Mouse (Mus musculus): Measurements from ENCODE around the gene Igf2bp3. TPM values are rescaled to one million over a fixed set of nuclear protein-coding genes. Genes with fewer than 3 reads are reported as not detected.

Gene Igf2bp3
- total and polyA plus RNA-seq, 3 experiments: 18.4 to 35.6 (median 22.0) TPM

GRCm38 (mm10) chr6:49259711-49260110 is 45.0 kb upstream of the Igf2bp3 start:
- TF ChIP-seq MAZ (IDR thresholded peaks at IDR 0.05; ENCODE audit: low read depth, low read length) (no peak), PAX5 (IDR thresholded peaks at IDR 0.05; ENCODE audit: low read length) (no peak), USF2 (conservative IDR thresholded peaks at IDR 0.05; ENCODE audit: low read depth, low read length) (no peak), POLR2AphosphoS2 (IDR thresholded peaks at IDR 0.05; ENCODE audit: low read depth, low read length) (no peak), RCOR1 (conservative IDR thresholded peaks at IDR 0.05; ENCODE audit: low read depth, low read length) (no peak), IRF4 (IDR thresholded peaks at IDR 0.05; ENCODE audit: low read depth, low read length) (no peak), NRF1 (IDR thresholded peaks at IDR 0.05; ENCODE audit: low read depth, low read length) (no peak), TCF12 (IDR thresholded peaks at IDR 0.05; ENCODE audit: low read depth, low read length) (no peak), NELFE (IDR thresholded peaks at IDR 0.05; ENCODE audit: low read depth, low read length) (no peak), JUN (IDR thresholded peaks at IDR 0.05; ENCODE audit: insufficient read depth, low read depth, low read length) (no peak), CHD2 (IDR thresholded peaks at IDR 0.05; ENCODE audit: low read length) (no peak), CHD1 (IDR thresholded peaks at IDR 0.05; ENCODE audit: low read depth, low read length) (no peak), E2F4 (IDR thresholded peaks at IDR 0.05; ENCODE audit: insufficient replicate concordance, low read depth, low read length) (no peak), SMC3 (IDR thresholded peaks at IDR 0.05; ENCODE audit: low read depth, low read length) (no peak), BHLHE40 (IDR thresholded peaks at IDR 0.05; ENCODE audit: low read depth, low read length) (no peak), ELF1 (IDR thresholded peaks at IDR 0.05; ENCODE audit: low read depth, low read length) (no peak), ETS1 (conservative IDR thresholded peaks at IDR 0.05; ENCODE audit: low read depth, low read length) (no peak), KAT2A (IDR thresholded peaks at IDR 0.05; ENCODE audit: insufficient replicate concordance, low read length) (no peak), UBTF (IDR thresholded peaks at IDR 0.05; ENCODE audit: low read depth, low read length) (no peak), ZMIZ1 (IDR thresholded peaks at IDR 0.05; ENCODE audit: low read depth, low read length) (no peak)
- Histone ChIP-seq H3K4me1 (ENCODE audit: control insufficient read depth in 1 of 2, insufficient read depth in 2 of 2) (peaks cover 5 to 55% of the 10 kb centered on the region in 2 experiments; a peak in 3 of 4 replicates), H3K4me3 (replicated peaks in 1 of 3; ENCODE audit: low read depth in 2 of 3, low read length in 2 of 3, poor library complexity in 1 of 3) (no peak overlapping the region), H3K4me2 (ENCODE audit: insufficient read depth, low read depth, poor library complexity, severe bottlenecking) (no peak overlapping the region), H3K36me3 (replicated peaks in 1 of 2; ENCODE audit: control insufficient read depth in 1 of 2, insufficient read depth in 1 of 2, low read length in 1 of 2) (peaks cover 0 to 14% of the 10 kb centered on the region in 2 experiments), H3K79me2 (replicated peaks; ENCODE audit: control insufficient read depth, extremely low read depth, insufficient read depth, poor library complexity, severe bottlenecking) (peaks cover 70% of the 10 kb centered on the region), H3K27me3 (replicated peaks) (no peaks in the 10 kb centered on the region), H3K9me3 (replicated peaks; ENCODE audit: low read length) (no peaks in the 10 kb centered on the region), H3K27ac (ENCODE audit: insufficient read depth, low read depth) (no peak overlapping the region), H3K9ac (ENCODE audit: insufficient read depth, low read depth) (no peak overlapping the region)
- dilution Hi-C loops (cut with MboI; ENCODE audit: extremely low pct_ligation_motif_present, extremely low pct_unique_long_range_greater_than_20kb, low sequenced_read_pairs) (no loop called here), in situ Hi-C loops (cut with MboI; ENCODE audit: low pct_ligation_motif_present, low pct_unique_long_range_greater_than_20kb, low sequenced_read_pairs) (loop anchor here (10.0 kb wide), 2 partner anchors 55 to 135 kb away; partner anchors contain the start of gene Stk31)
- DNase-seq (ENCODE audit: extremely low read depth): no peak

- in situ Hi-C loops (cut with MboI; ENCODE audit: low pct_ligation_motif_present, low pct_unique_long_range_greater_than_20kb, low sequenced_read_pairs) (loop anchor here (10.0 kb wide), 2 partner anchors 53 to 137 kb away; partner anchors contain the start of gene Stk31), dilution Hi-C loops (cut with MboI; ENCODE audit: extremely low pct_ligation_motif_present, extremely low pct_unique_long_range_greater_than_20kb, low sequenced_read_pairs) (no loop called here)
- H3K27ac ChIP-seq (ENCODE audit: insufficient read depth, low read depth): no peak overlapping the region
- DNase-seq (ENCODE audit: extremely low read depth): no peak
- peaks cover 0 to 17% of the 10 kb centered on the region in 2 experiments for H3K36me3 ChIP-seq (replicated peaks in 1 of 2; ENCODE audit: control insufficient read depth in 1 of 2, insufficient read depth in 1 of 2, low read length in 1 of 2)
- TF ChIP-seq BHLHE40 (IDR thresholded peaks at IDR 0.05; ENCODE audit: low read depth, low read length) (no peak), MAX (IDR thresholded peaks at IDR 0.05; ENCODE audit: low read length) (no peak), TCF12 (IDR thresholded peaks at IDR 0.05; ENCODE audit: low read depth, low read length) (no peak), JUN (IDR thresholded peaks at IDR 0.05; ENCODE audit: insufficient read depth, low read depth, low read length) (no peak), ZKSCAN1 (IDR thresholded peaks at IDR 0.05; ENCODE audit: borderline replicate concordance, low read depth, low read length) (no peak), ELF1 (IDR thresholded peaks at IDR 0.05; ENCODE audit: low read depth, low read length) (no peak), ZC3H11A (IDR thresholded peaks at IDR 0.05; ENCODE audit: low read depth, low read length) (no peak), MEF2A (IDR thresholded peaks at IDR 0.05; ENCODE audit: borderline replicate concordance, low read depth, low read length) (no peak), RAD21 (IDR thresholded peaks at IDR 0.05; ENCODE audit: low read depth, low read length) (no peak), MYC (IDR thresholded peaks at IDR 0.05; ENCODE audit: low read depth, low read length) (no peak), RCOR1 (conservative IDR thresholded peaks at IDR 0.05; ENCODE audit: low read depth, low read length) (no peak), MAFK (IDR thresholded peaks at IDR 0.05; ENCODE audit: insufficient replicate concordance, low read length) (no peak), USF2 (conservative IDR thresholded peaks at IDR 0.05; ENCODE audit: low read depth, low read length) (no peak), UBTF (IDR thresholded peaks at IDR 0.05; ENCODE audit: low read depth, low read length) (no peak), JUND (conservative IDR thresholded peaks at IDR 0.05; ENCODE audit: low read depth, low read length) (no peak), CHD1 (IDR thresholded peaks at IDR 0.05; ENCODE audit: low read depth, low read length) (no peak), TBP (conservative IDR thresholded peaks at IDR 0.05; ENCODE audit: low read depth, low read length) (no peak), HCFC1 (IDR thresholded peaks at IDR 0.05; ENCODE audit: low read depth, low read length) (no peak)
- no peaks in the 10 kb centered on the region for H3K27me3 ChIP-seq (replicated peaks)
- H3K9me3 ChIP-seq (replicated peaks; ENCODE audit: low read length): no peaks in the 10 kb centered on the region
- peaks cover 76% of the 10 kb centered on the region for H3K79me2 ChIP-seq (replicated peaks; ENCODE audit: control insufficient read depth, extremely low read depth, insufficient read depth, poor library complexity, severe bottlenecking)
- no peak overlapping the region for H3K4me3 ChIP-seq (replicated peaks in 1 of 3; ENCODE audit: low read depth in 2 of 3, low read length in 2 of 3, poor library complexity in 1 of 3)
- H3K4me1 ChIP-seq (ENCODE audit: control insufficient read depth in 1 of 2, insufficient read depth in 2 of 2): peaks cover 5 to 55% of the 10 kb centered on the region in 2 experiments; a peak in 3 of 4 replicates
- H3K9ac ChIP-seq (ENCODE audit: insufficient read depth, low read depth): no peak overlapping the region
- no peak overlapping the region for H3K4me2 ChIP-seq (ENCODE audit: insufficient read depth, low read depth, poor library complexity, severe bottlenecking)
Observed at GRCm38 (mm10) chr6:49257880-49258279, 43.1 kb upstream of the Igf2bp3 start.
